Mouse (Mus musculus): Measurements from ENCODE around the gene Prkcz. TPM values are rescaled to one million over a fixed set of nuclear protein-coding genes. Genes with fewer than 3 reads are reported as not detected.
A peak's percentile ranks its signal among the peaks of the same experiment; 100 is the strongest.

Gene Prkcz
- total and polyA plus RNA-seq, 2 experiments from 2014 or later, result 104 to 106 TPM

DNA sequence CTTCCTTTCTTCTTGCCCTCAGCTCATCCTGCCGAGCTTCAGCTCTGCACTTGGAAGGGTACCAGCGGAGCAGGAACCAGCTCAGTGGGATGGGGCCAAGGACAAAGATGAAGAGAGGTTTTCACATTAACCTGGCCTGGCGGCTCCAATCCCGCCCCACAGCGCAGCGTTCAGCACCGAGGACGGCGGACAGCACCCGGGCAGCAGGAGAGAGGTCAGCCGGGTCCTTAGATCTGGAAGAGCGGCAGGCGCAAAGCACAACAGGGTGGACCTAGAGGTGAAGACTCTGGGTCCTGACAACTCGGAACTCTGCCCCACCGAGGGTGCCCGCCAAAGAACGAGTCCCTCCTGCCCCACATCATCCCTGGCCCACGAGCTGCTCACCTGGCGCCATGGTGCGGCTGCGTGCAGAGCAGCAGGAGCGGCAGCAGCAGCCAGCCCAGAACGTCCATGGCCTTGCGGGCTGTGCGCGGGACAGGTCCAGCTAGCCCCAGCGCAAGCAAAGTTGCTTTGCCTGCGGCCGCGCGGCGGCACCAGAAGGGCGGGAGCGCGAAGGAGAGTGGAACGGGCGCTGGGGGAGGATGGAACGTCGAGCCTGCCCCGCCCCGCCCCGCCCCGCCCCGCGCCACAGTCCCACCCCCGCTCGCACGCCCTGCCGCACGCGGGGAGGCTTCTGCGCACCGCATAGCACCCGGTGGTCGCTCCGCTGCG lies 36.5 kb upstream of the Prkcz start, which contains the start of gene Gabrd:
TSS of gene Gabrd (minus strand) at position 602 of the 711 bp plus-strand sequence.
- Histone ChIP-seq H3K27ac (ENCODE audit: low read depth, low read length) (no peak within 1 kb of the TSS), H3K4me2 (ENCODE audit: low read depth, low read length, poor library complexity, severe bottlenecking) (peak within 1 kb of the TSS; percentile 68), H3K27me3 (ENCODE audit: insufficient read depth, low read length) (peaks cover 29% of the 10 kb centered on the region), H3K9me3 (ENCODE audit: low read length) (no peaks in the 10 kb centered on the region), H3K9ac (replicated peaks; ENCODE audit: low read length, poor library complexity, severe bottlenecking) (no peak within 1 kb of the TSS; the same call in 1 of the 2 replicates), H3K36me3 (ENCODE audit: insufficient read depth, low read length) (no peaks in the 10 kb centered on the region), H3K4me3 (ENCODE audit: low read depth, low read length) (peak within 1 kb of the TSS; percentile 41), H3K4me1 (ENCODE audit: insufficient read depth, low read length) (no peaks in the 10 kb centered on the region)
- 0 out of 2 replicates have a peak, but pooled peaks have one; percentile 11 for TF ChIP-seq CTCF (IDR thresholded peaks at IDR 0.05)
- DNase-seq (ENCODE audit: low spot score), result no peak
- ATAC-seq (ENCODE audit: low FRiP score), result no peak
- WGBS, result 1% methylated on average over 42 of the region's 57 CpGs

DNA sequence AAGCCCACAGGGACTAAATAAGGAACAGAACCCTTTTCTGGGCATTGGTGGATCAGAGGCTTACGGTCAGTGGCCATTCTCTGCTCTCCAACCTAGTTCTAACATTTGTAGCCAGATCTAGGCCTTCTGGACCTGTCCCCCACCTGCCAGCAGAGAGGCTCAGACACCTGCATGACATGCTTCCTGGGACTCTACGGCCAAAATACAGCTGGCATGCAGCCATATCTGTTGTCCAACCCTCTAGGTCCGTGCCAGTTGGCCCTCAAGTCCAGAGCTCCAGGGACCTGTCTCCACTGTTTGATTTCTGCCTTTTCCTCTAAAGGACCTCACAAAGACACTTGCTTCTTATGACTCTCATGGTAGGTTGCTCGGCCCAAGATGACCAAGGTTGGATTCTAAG lies 35.6 kb upstream of the Prkcz start:
- Histone ChIP-seq H3K9me3 (ENCODE audit: low read length) (no peaks in the 10 kb centered on the region), H3K36me3 (ENCODE audit: insufficient read depth, low read length) (no peaks in the 10 kb centered on the region), H3K4me1 (ENCODE audit: insufficient read depth, low read length) (no peaks in the 10 kb centered on the region), H3K27ac (ENCODE audit: low read depth, low read length) (no peak overlapping the region), H3K27me3 (ENCODE audit: insufficient read depth, low read length) (peaks cover 29% of the 10 kb centered on the region), H3K4me2 (ENCODE audit: low read depth, low read length, poor library complexity, severe bottlenecking) (no peak overlapping the region), H3K9ac (replicated peaks; ENCODE audit: low read length, poor library complexity, severe bottlenecking) (no peak overlapping the region), H3K4me3 (ENCODE audit: low read depth, low read length) (no peak overlapping the region)
- no peak for TF ChIP-seq CTCF (IDR thresholded peaks at IDR 0.05)
- DNase-seq (ENCODE audit: low spot score) (no peak), ATAC-seq (ENCODE audit: low FRiP score) (no peak)
- WGBS, result 84% methylated on average over 4 of the region's 4 CpGs

DNA sequence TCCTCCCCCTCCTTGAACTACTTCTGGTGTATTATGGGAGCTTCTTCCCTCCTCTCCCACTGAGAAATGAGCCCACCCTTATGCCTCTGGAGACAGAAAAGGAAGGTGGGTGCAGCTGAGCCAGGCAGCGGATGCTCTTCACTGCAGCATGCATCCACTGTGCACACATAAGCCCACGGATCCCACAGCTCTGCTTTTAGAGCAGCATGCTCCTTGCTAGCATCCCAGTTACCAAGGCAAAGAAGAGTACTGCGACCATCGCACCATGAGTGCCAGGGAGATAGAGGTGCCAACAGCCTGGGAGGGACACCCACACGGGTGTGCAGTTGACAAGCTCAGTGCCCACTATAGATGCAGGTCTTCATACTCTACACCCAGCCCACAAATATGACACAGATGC lies 34.3 kb upstream of the Prkcz start:
- ATAC-seq (ENCODE audit: low FRiP score), result no peak
- no peak for TF ChIP-seq CTCF (IDR thresholded peaks at IDR 0.05)
- WGBS, result 87% methylated on average over 5 of the region's 5 CpGs
- Histone ChIP-seq H3K4me2 (ENCODE audit: low read depth, low read length, poor library complexity, severe bottlenecking) (no peak overlapping the region), H3K9me3 (ENCODE audit: low read length) (no peaks in the 10 kb centered on the region), H3K4me1 (ENCODE audit: insufficient read depth, low read length) (no peaks in the 10 kb centered on the region), H3K27me3 (ENCODE audit: insufficient read depth, low read length) (peaks cover 29% of the 10 kb centered on the region), H3K36me3 (ENCODE audit: insufficient read depth, low read length) (no peaks in the 10 kb centered on the region), H3K9ac (replicated peaks; ENCODE audit: low read length, poor library complexity, severe bottlenecking) (no peak overlapping the region), H3K27ac (ENCODE audit: low read depth, low read length) (no peak overlapping the region), H3K4me3 (ENCODE audit: low read depth, low read length) (no peak overlapping the region)
- DNase-seq (ENCODE audit: low spot score), result no peak

DNA sequence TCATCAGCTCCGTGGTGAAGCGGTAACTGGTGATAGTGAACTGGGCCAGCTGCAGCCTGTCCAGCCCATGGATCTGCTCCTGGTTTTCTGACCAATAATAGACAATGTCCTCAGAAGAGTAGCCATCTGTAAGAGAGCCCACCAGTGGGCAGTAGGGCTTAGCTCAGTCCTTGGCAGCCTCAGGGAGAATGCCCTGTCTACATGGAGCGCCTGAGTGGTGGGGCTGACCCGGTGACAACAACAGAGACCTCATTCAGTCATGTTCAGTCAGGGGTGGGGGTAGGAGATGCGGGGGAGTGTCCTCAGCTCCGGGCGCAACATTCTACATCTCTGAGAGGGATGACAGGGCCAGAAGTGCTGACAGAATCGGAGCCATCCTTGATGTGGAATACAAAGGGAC lies 26.0 kb upstream of the Prkcz start:
- no peak overlapping the region for H3K9ac ChIP-seq (replicated peaks; ENCODE audit: low read length, poor library complexity, severe bottlenecking)
- 85% methylated on average over 8 of the region's 8 CpGs for WGBS
- no peaks in the 10 kb centered on the region for H3K27me3 ChIP-seq (ENCODE audit: insufficient read depth, low read length)
- no peak for ATAC-seq (ENCODE audit: low FRiP score)
- no peaks in the 10 kb centered on the region for H3K9me3 ChIP-seq (ENCODE audit: low read length)
- H3K4me1 ChIP-seq (ENCODE audit: insufficient read depth, low read length), result no peaks in the 10 kb centered on the region
- no peak overlapping the region for H3K4me2 ChIP-seq (ENCODE audit: low read depth, low read length, poor library complexity, severe bottlenecking)
- no peaks in the 10 kb centered on the region for H3K36me3 ChIP-seq (ENCODE audit: insufficient read depth, low read length)
- no peak for DNase-seq (ENCODE audit: low spot score)
- H3K4me3 ChIP-seq (ENCODE audit: low read depth, low read length), result no peak overlapping the region
- no peak for TF ChIP-seq CTCF (IDR thresholded peaks at IDR 0.05)
- no peak overlapping the region for H3K27ac ChIP-seq (ENCODE audit: low read depth, low read length)

DNA sequence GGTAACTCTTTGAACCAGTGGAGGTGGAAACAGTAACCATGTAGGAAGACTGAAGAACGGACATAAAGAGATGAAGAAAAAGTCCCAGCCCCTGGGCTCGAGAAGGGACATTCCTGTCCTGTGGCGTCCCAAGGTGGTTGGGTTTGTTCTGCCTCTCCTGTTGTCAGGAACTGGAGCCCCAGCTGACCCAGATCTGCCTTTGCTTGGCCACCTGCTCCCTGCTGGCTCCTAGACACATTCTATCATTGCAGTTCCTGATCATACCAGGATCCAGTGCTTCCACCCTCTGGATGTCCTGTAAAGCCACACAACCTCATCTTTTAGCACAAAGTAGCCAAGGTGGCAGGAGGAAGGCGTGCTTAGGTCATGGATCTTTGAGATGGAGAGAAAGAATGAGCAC lies 22.2 kb upstream of the Prkcz start:
- H3K36me3 ChIP-seq (ENCODE audit: insufficient read depth, low read length), result no peaks in the 10 kb centered on the region
- no peak for TF ChIP-seq CTCF (IDR thresholded peaks at IDR 0.05)
- no peaks in the 10 kb centered on the region for H3K9me3 ChIP-seq (ENCODE audit: low read length)
- 87% methylated on average over 4 of the region's 4 CpGs for WGBS
- ATAC-seq (ENCODE audit: low FRiP score), result no peak
- no peaks in the 10 kb centered on the region for H3K27me3 ChIP-seq (ENCODE audit: insufficient read depth, low read length)
- H3K4me1 ChIP-seq (ENCODE audit: insufficient read depth, low read length), result no peaks in the 10 kb centered on the region
- no peak overlapping the region for H3K4me2 ChIP-seq (ENCODE audit: low read depth, low read length, poor library complexity, severe bottlenecking)
- no peak for DNase-seq (ENCODE audit: low spot score)
- no peak overlapping the region for H3K4me3 ChIP-seq (ENCODE audit: low read depth, low read length)
- H3K27ac ChIP-seq (ENCODE audit: low read depth, low read length), result no peak overlapping the region
- H3K9ac ChIP-seq (replicated peaks; ENCODE audit: low read length, poor library complexity, severe bottlenecking), result no peak overlapping the region

DNA sequence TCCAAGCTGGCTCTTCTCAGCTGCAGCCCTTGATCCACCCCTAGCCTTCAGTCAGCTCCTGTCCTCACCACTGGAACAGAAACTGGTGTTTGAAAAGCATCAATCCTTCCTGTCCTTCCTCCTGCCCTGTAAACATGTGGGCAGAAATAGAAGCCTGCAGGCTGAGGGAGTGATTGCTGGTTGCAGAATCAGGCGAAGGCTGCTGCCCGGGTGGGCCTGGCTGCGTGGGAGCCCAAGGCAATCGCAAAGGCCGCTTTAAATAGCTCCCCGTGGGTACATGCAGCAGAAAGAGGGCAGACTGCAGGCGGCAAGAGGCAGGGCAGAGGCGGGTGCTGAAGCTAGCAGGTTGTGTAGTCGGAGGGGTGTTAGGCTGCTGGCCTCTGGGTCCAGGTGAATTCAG lies 21.6 kb upstream of the Prkcz start:
- Histone ChIP-seq H3K4me1 (ENCODE audit: insufficient read depth, low read length) (no peaks in the 10 kb centered on the region), H3K27ac (ENCODE audit: low read depth, low read length) (no peak overlapping the region), H3K27me3 (ENCODE audit: insufficient read depth, low read length) (no peaks in the 10 kb centered on the region), H3K9me3 (ENCODE audit: low read length) (no peaks in the 10 kb centered on the region), H3K4me3 (ENCODE audit: low read depth, low read length) (no peak overlapping the region), H3K4me2 (ENCODE audit: low read depth, low read length, poor library complexity, severe bottlenecking) (no peak overlapping the region), H3K9ac (replicated peaks; ENCODE audit: low read length, poor library complexity, severe bottlenecking) (0 out of 2 replicates have a peak overlapping the region, but pooled peaks have one; percentile 33), H3K36me3 (ENCODE audit: insufficient read depth, low read length) (no peaks in the 10 kb centered on the region)
- DNase-seq (ENCODE audit: low spot score), result no peak
- TF ChIP-seq CTCF (IDR thresholded peaks at IDR 0.05), result no peak
- no peak for ATAC-seq (ENCODE audit: low FRiP score)
- WGBS, result 19% methylated on average over 9 of the region's 9 CpGs

Measured in midbrain, postnatal 0 days (tissue).